Mouse (Mus musculus) fat pad, adult 2 months (tissue): ENCODE measurements around the gene Arhgap24.

Experiments
- DNase-seq: peaks from one replicate; pipeline ENCODE4 v3.0.0-alpha.2; 2011; ENCODE audit warnings: low read depth, low spot score; ENCODE audit errors: extremely low read depth

Arhgap24 gene

DNA sequence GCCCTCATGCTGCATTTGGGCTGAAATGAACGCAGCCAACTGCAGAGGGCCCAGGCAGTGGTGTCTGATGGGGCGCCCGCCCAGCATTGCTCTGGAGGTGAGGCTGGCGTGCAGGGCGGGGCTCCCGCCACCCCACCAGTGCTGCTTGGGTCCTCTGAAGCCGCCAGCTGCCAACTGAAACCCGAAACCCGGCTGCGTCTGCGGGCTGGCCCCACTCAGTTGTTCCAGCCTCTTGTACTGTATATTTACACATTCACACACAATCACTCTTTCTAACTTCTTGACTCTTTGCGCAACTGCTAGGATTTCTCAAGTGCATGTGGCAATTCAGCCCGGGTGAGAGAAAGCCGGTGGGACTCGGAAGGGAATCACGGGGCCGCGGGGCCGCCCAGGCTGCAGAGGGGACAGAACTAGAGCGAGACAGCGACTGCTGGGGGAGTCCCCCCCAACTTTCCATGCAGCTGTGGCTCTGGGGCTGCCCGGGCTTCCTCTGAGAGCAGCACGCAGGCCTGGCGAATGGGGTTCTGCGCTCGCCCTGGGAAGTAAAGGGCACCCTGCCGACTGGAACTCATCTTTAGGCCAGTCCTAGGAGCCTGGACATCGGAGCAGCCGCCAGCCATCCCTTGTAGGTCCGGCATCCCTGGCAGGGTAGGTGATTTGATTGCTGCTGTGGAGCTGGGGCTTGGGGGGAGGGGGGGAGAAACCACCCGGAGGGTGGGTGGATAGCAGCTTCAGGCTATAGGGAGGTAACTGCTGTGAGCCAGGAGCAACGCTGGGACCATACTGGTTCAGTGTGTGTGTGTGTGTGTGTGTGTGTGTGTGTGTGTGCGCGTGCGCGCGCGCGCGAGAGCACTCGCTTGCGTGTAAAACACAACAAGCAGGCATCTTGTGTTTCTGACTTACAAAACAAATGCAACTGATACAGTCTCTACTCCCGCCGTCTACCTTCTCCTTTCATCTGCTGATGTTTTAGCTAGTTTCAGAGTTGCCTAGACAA lies at the start of gene Arhgap24:
Gene Arhgap24, plus strand, starts transcription at position 177 of the 997 bp plus-strand sequence.
- DNase-seq: no peak

DNA sequence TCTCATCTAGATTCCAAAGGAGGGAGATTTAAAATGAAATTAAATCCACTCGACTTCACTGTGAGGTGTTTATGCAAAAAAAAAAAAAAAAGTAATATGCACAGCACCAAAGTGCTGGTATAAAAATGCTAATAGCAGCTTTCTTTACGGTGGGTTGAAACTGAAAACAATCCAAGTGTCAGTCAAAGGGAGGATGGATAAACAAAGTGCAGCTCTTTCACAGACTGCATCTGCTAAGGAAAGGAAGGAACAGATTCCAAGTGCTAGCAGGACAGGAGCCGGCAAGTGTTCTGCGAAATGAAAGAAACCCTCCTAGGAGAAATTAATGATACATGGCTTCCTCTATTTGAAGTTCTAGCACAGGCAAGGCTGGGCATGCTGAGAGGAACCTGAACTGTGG lies 47.0 kb upstream of the Arhgap24 start:
- no peak for DNase-seq

GRCm38 (mm10) chr5:102436581-102436980 lies 44.6 kb upstream of the Arhgap24 start:
- no peak for DNase-seq

DNA sequence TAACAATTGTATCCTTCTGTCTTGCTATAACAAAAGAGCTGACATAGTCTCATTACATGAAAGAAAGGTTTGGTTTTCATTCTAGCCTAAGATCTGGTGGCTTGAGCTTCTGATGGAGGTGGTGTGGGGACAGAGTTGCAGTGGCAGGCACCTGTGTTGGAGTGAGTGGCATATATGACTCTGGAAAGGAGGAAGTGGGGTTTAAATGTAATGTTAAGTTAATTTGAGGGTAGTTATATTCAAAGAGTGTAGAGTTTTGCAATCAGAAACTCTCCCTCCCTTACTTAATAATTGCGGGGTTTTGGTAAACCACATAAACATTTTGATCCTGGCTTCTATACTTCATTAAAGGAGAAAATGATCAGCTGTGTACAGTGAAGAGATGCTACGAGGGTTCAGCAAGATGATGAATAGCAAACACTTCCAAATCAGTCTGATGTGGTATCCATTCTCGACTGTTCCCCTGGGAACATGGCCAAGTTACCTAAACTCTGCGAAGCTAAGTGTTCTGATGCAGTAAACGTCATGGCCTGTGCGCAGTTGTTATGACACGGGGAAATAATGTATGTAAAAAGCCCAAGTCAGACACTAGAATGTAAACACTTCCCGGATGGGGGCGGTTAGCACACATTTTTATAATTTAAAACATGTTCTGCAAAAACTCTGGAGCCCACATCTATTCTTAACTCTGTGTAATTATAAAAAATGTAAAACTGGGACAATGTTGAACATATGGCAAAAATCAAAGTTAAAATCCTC lies 41.9 kb upstream of the Arhgap24 start:
- no peak for DNase-seq

- no peak for DNase-seq
Observed at GRCm38 (mm10) chr5:102447436-102447835, 33.8 kb upstream of the Arhgap24 start.

- no peak for DNase-seq
Observed at GRCm38 (mm10) chr5:102450897-102451296, 30.3 kb upstream of the Arhgap24 start.

GRCm38 (mm10) chr5:102452079-102452797 lies 29.0 kb upstream of the Arhgap24 start:
- no peak for DNase-seq

- DNase-seq: no peak
Observed at GRCm38 (mm10) chr5:102453324-102453723, 27.9 kb upstream of the Arhgap24 start.

- no peak for DNase-seq
Observed at GRCm38 (mm10) chr5:102455247-102455646, 25.9 kb upstream of the Arhgap24 start.

DNA sequence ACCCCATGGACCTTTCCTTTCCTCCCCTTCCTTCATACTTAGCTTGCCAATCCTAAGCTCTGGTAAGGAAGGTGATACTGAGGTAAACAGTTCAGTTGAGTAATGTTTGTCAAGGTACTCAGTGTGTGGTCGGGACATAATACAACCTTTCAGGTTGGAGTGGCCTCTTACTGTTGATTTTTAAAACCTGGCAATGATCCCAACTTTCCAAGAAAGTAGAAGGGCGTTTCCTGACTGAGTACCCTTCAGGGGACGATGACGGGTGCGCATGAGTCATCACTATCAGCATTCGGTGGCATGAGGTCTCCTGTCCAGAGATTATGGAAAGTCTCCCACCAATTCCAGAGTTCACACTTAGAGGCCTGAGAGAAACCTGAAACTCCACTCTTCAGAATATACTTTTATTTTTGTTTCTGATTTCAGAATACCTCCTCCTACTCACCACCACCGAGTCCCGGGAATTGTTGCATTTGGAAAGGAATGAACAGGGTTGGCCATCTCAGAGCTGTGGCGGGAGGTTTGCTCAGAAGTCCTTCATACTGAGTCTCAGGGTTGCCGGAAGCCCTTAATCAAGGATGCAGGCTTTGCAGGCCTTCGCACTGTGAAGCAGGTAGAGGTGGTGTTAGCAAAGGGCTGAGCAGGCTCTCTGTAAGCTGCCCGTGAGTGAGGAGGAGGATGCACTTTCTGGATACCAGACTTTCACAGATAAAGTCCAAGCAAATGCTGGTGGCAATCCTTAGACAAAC lies 20.6 kb upstream of the Arhgap24 start:
- no peak for DNase-seq

DNA sequence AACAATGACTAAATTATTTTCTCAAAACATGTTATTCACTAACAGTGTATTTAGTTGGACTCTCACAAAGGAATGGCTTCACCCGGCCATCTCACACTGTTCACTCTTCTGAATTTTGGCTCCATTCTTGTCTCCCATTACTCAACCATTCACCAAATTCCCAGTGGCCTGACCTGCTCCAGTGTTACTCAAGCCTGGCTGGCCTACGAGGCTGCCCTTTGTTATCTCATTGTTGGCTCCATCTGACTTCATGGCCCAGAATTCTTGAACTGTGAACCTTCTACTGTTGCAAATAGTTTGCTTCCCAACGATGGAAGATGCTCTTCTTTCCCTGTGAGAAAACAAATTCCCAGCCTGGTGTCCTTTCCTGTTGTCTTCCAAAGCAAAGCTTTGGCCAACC lies 18.2 kb upstream of the Arhgap24 start:
- DNase-seq: no peak

DNA sequence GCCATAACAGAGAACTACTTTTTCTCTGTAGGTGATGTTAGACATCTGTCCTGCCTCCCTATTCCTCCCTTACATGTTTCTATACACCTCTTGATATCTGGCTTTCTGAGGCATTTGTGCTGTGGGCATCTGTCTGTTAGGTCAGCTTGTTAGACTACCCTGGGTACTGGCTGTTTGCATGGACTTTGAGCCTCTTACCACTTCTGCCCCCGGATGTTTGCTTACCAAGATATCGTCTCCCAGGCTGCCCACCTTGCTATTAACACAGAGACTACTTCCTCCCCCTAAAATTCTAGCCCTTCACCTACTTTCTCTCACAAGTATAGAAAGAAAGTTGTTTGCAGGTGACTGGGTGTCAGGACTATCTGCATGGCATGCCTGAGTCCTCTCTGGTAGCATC lies 15.8 kb upstream of the Arhgap24 start:
- DNase-seq: no peak

DNA sequence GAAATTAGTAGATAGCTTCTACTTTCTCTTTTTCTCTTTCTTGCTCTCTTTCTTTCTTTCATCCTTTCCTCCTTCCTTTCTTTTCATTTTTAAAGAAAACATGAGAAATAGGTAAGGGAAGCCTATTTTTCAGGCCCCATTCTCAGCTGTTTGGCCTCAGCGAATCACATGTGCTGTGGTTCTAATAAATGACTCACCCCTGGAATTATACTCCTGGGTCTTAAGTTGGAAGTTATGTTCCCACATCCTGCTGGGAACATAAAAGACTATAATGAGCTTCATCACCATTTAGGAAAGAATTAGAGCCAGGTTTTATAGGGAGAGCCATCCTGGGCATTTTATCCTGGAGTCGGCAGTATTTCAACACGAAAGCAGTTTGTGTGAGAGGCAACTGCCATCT lies 12.9 kb upstream of the Arhgap24 start:
- no peak for DNase-seq

DNA sequence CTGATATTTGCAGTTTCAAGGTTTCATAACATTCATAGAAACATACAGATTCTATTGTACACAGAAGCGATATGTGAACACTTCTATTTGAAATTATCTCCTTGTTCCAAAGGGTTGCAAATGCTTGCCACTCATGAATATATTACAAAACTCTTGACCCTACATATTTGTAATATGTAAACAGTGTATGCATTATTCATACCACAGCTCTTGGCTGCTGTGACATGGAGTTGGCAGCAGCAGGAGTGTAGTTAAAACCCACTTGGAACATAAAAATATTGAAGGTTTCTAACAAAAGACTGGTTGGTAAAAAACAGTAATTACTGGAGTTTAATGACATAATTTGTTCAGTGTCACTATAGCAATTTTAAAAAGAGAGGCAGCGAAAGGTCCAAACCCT lies 10.9 kb upstream of the Arhgap24 start:
- DNase-seq: no peak

- no peak for DNase-seq
Observed at GRCm38 (mm10) chr5:102478076-102478475, 3.1 kb upstream of the Arhgap24 start.

GRCm38 (mm10) chr5:102483285-102483975 lies 2.2 kb downstream of the Arhgap24 start:
- DNase-seq: no peak

DNA sequence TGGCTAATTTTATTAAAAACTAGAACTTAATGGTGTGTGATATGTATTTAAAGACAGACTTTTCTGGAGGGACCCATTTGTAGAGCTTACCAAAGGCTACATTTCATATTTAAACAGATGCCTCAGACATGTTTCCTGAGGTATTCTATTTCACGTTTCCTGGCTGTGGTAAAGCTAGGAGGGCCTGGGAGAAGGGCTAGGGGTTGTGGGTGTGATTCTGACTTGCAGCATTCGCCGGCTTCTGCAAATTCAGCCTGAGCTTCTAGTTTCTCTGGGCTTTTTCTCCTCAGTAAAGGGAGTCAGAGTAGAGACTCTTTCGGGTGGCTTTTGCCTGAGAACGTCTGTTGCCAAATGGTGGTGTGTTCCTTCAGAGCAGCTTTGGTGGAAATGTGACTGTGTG lies 10.4 kb downstream of the Arhgap24 start:
- DNase-seq: no peak

DNA sequence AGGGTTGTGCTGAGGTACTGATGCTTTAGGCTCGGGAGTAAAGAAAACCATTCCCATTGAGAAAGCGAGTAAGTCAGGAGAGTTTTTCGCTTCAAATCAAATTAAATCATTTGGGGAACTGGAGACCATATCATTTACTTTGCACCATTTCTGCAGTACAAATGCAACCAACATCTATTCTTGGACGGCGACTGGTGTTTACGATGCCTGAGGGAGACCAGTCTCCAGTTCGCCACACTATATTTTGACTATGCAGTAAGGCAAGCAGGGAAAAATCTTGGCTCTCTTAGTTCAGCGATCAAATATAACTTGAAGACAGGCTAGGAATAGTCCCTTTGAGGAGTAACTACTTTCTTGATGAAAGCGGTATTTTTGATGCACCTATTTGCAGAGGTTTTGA lies 11.0 kb downstream of the Arhgap24 start:
- DNase-seq: no peak

DNA sequence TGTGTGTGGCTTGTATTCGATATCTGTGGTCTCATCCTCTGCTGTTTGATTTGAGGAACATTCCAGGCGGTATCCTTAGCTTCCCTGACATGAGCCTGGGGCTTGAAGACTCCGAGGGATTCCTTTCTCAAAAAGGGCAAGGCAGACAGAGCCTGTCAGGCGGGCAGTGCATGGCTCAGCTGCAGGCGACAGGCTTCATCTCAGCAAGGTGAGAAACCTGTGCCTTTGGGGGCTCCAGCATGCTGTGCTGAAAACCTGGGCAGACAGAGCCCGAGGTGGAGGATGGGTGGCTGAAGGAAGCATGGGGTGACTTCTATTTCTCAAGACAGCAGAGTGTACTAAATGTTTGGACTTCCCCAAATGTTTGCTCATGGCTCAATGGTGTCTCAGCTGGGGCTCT lies 13.6 kb downstream of the Arhgap24 start:
- no peak for DNase-seq

- no peak for DNase-seq
Observed at GRCm38 (mm10) chr5:102497205-102497604, 16.0 kb downstream of the Arhgap24 start.
